In the genomic region with DNA sequence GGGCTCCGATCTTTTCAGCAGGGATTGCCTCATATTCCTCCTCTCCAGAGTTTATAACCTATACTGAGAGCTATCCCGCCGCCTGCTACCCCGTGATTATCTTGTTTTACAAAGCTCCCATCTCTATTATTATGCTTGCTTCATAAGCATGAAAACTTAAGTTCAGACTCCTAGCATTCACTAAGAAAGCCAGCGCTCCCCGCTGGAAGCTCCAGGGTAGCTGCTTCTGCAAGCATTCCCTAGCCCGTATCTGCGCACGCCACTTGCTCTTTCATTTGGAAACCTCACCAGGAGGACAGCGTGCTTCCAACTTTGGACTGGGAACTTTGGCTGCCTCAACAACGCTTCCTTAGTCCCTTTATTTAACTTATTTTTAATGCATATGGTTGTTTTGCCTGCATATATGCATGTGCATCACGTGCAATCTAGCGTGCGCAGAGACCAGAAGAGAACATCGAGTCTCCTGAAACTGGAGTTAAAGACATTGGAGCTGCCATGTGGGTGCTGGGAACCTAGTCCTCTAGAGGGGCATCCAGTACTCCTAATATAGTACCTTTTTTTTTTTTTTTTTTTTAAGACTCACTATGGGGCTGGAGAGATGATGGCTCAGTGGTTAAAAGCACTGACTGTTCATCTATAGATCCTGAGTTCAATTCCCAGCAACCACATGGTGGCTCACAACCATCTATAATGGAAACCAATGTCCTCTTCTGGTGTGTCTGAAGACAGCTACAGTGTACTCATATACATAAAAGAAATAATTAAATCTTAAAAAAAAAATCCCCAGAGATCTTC, we compare ENCODE assay signal across 8 mouse cellular contexts. TPM values are rescaled to one million over a fixed set of nuclear protein-coding genes. Genes with fewer than 3 reads are reported as not detected.
DNase-seq lines count a peak whose midpoint lies in the region; ATAC-seq and TF ChIP-seq lines count a peak whose summit lies in the region.

No protein-coding gene starts in this region.

- ATAC-seq in intestine, embryonic 15.5 days, result peak; percentile 18
- ATAC-seq in limb, embryonic 11.5 days (ENCODE audit: insufficient number of reproducible peaks, low FRiP score, low TSS enrichment, low read depth), result no peak

- H3K4me2 ChIP-seq in intestine, embryonic 15.5 days (replicated peaks), result peak overlapping the region; percentile 64
- peak overlapping the region; percentile 71 for H3K4me2 ChIP-seq in limb, embryonic 11.5 days (ENCODE audit: low read depth, severe bottlenecking)

- no peaks in the 10 kb centered on the region for H3K9me3 ChIP-seq in intestine, embryonic 15.5 days
- no peaks in the 10 kb centered on the region for H3K9me3 ChIP-seq in limb, embryonic 11.5 days (ENCODE audit: control insufficient read depth, low read length)

- no peaks in the 10 kb centered on the region for H3K27me3 ChIP-seq in intestine, embryonic 15.5 days (replicated peaks)
- H3K27me3 ChIP-seq in limb, embryonic 11.5 days (ENCODE audit: control insufficient read depth, insufficient read depth, low read length), result no peaks in the 10 kb centered on the region
- H3K27me3 ChIP-seq in splenic B cell, adult 2 months (ENCODE audit: control insufficient read depth, insufficient read depth, low read length, poor library complexity, severe bottlenecking), result no peaks in the 10 kb centered on the region

- H3K4me1 ChIP-seq in cortical plate, adult 2 months (ENCODE audit: control insufficient read depth, insufficient read depth, low read length), result no peaks in the 10 kb centered on the region; the same call in 1 of the 2 replicates
- peaks cover 6% of the 10 kb centered on the region for H3K4me1 ChIP-seq in intestine, embryonic 15.5 days (replicated peaks)
- H3K4me1 ChIP-seq in limb, embryonic 11.5 days (ENCODE audit: control insufficient read depth, insufficient read depth, low read length), result no peaks in the 10 kb centered on the region

- TF ChIP-seq POLR2A in cortical plate, adult 2 months (IDR thresholded peaks at IDR 0.05; ENCODE audit: extremely low read depth, insufficient read depth, low read length), result no peak

- peak overlapping the region; percentile 42 for H3K9ac ChIP-seq in intestine, embryonic 15.5 days
- H3K9ac ChIP-seq in limb, embryonic 11.5 days (ENCODE audit: low read length), result 0 out of 2 replicates have a peak overlapping the region, but pooled peaks have one; percentile 12

- no peaks in the 10 kb centered on the region for H3K36me3 ChIP-seq in intestine, embryonic 15.5 days
- H3K36me3 ChIP-seq in limb, embryonic 11.5 days (ENCODE audit: control insufficient read depth, insufficient read depth, low read length), result no peaks in the 10 kb centered on the region
- no peaks in the 10 kb centered on the region for H3K36me3 ChIP-seq in splenic B cell, adult 2 months (ENCODE audit: control insufficient read depth, insufficient read depth, low read length, poor library complexity, severe bottlenecking)

- WGBS in intestine, embryonic 15.5 days, result 2% methylated on average over 15 of the region's 15 CpGs
- 3% methylated on average over 15 of the region's 15 CpGs for WGBS in limb, embryonic 11.5 days

- H3K27ac ChIP-seq in cortical plate, adult 2 months (ENCODE audit: insufficient read depth, low read length), result 0 out of 2 replicates have a peak overlapping the region, but pooled peaks have one; percentile 14
- peak overlapping the region; percentile 82 for H3K27ac ChIP-seq in intestine, embryonic 15.5 days
- H3K27ac ChIP-seq in limb, embryonic 11.5 days (replicated peaks; ENCODE audit: low read depth, low read length), result no peak overlapping the region

- peak; percentile 40 for DNase-seq in layer of hippocampus, adult 11-12 months (ENCODE audit: low spot score)
- DNase-seq in layer of hippocampus, adult 9-10 months (ENCODE audit: low spot score), result no peak
- peak; percentile 95 for DNase-seq in heart, adult 11 months
- peak; percentile 75 for DNase-seq in limb, embryonic 11.5 days (ENCODE audit: low spot score)
- DNase-seq in mesoderm, embryonic 11.5 days (ENCODE audit: low read depth, low spot score), result peak; percentile 68
- DNase-seq in splenic B cell, adult 2 months (ENCODE audit: low read depth, low spot score), result peak; percentile 29

- no peak for TF ChIP-seq CTCF in cortical plate, adult 2 months (IDR thresholded peaks at IDR 0.05; ENCODE audit: extremely low read depth, insufficient read depth, low read length)

- H3K4me3 ChIP-seq in cortical plate, adult 2 months (ENCODE audit: insufficient read depth, low read length), result peak overlapping the region; percentile 42
- peak overlapping the region; percentile 48 for H3K4me3 ChIP-seq in intestine, embryonic 15.5 days (replicated peaks)
- peak overlapping the region; percentile 51 for H3K4me3 ChIP-seq in limb, embryonic 11.5 days (ENCODE audit: low read depth, low read length)

RNA-seq across cellular contexts. Expression of gene Cfap126, which starts 1.7 kb away (rescaled TPM):
- 2.7 and 4.5 TPM in 2 replicates for polyA plus RNA-seq in cortical plate, adult 2 months (2012; rRNA removed)
- 1.7 and 1.8 TPM in 2 replicates for polyA plus RNA-seq in intestine, embryonic 15.5 days (2015; fragmentation: Nextera tagmentation; extraction: Ambion mirVana)
- 0.96 and 1.7 TPM in 2 replicates for polyA plus RNA-seq in limb, embryonic 11.5 days (2014; fragmentation: Nextera tagmentation; extraction: Ambion mirVana)

RNA-seq across cellular contexts. Expression of gene Sdhc, which starts 38.4 kb away (rescaled TPM):
- 219 and 242 TPM in 2 replicates for polyA plus RNA-seq in cortical plate, adult 2 months (2012; rRNA removed)
- 360 and 387 TPM in 2 replicates for polyA plus RNA-seq in intestine, embryonic 15.5 days (2015; fragmentation: Nextera tagmentation; extraction: Ambion mirVana)
- 267 and 288 TPM in 2 replicates for polyA plus RNA-seq in limb, embryonic 11.5 days (2014; fragmentation: Nextera tagmentation; extraction: Ambion mirVana)

RNA-seq across cellular contexts. Expression of gene Mpz, which starts 38.5 kb away (rescaled TPM):
- 0.13 and 0.19 TPM in 2 replicates for polyA plus RNA-seq in cortical plate, adult 2 months (2012; rRNA removed)
- 1.1 and 1.3 TPM in 2 replicates for polyA plus RNA-seq in intestine, embryonic 15.5 days (2015; fragmentation: Nextera tagmentation; extraction: Ambion mirVana)
- 0.61 and 0.68 TPM in 2 replicates for polyA plus RNA-seq in limb, embryonic 11.5 days (2014; fragmentation: Nextera tagmentation; extraction: Ambion mirVana)

RNA-seq across cellular contexts. Expression of gene Fcgr3, which starts 47.2 kb away (rescaled TPM):
- 20.6 and 21.1 TPM in 2 replicates for polyA plus RNA-seq in cortical plate, adult 2 months (2012; rRNA removed)
- polyA plus RNA-seq in intestine, embryonic 15.5 days (2015; fragmentation: Nextera tagmentation; extraction: Ambion mirVana), result 14.0 and 14.7 TPM in 2 replicates
- 4.0 and 4.7 TPM in 2 replicates for polyA plus RNA-seq in limb, embryonic 11.5 days (2014; fragmentation: Nextera tagmentation; extraction: Ambion mirVana)
